Mouse (Mus musculus) CH12.LX (cell line): ENCODE measurements at regions not wholly inside any gene's neighbourhood (a gene's known extent, or its start where the extent isn't known, plus 50 kb on each side); places are given as distances from the start of the nearest gene placed in this dataset.

Experiments
- DNase-seq: peaks from one replicate; pipeline ENCODE4 v3.0.0-alpha.2; 2013; ENCODE audit errors: extremely low read depth
- H3K27ac ChIP-seq: 2 replicates; pipeline ENCODE4 v1.5.1; 2012; ENCODE audit warnings: low read depth, mild to moderate bottlenecking, control low read depth, moderate library complexity; ENCODE audit not compliant: insufficient read depth
- H3K27me3 ChIP-seq: replicated peaks from 2 replicates; pipeline ENCODE3; 2012; ENCODE audit warnings: inconsistent platforms
- H3K36me3 ChIP-seq, 2 experiments: replicated peaks in 1 of 2; 2 replicates each; pipeline versions ENCODE3 to v1.6.1; 2012; ENCODE audit warnings: inconsistent platforms in 1 of 2, low read length in 1 of 2, mild to moderate bottlenecking in 1 of 2, mixed read lengths in 1 of 2, moderate library complexity in 1 of 2; ENCODE audit not compliant: control insufficient read depth in 1 of 2, insufficient read depth in 1 of 2
- H3K4me1 ChIP-seq, 2 experiments: 2 replicates each; pipeline ENCODE4 v1.6.1; 2012; ENCODE audit warnings: inconsistent platforms in 1 of 2, moderate library complexity in 1 of 2; ENCODE audit not compliant: insufficient read depth in 2 of 2, control insufficient read depth in 1 of 2
- H3K4me2 ChIP-seq: 2 replicates; pipeline ENCODE4 v1.6.1; 2012; ENCODE audit warnings: low read depth, mild to moderate bottlenecking, control low read depth; ENCODE audit not compliant: poor library complexity, insufficient read depth, severe bottlenecking
- H3K4me3 ChIP-seq, 3 experiments: fragments of 150-350 bp in 1 of 3; sonication (generic) in 1 of 3; replicated peaks in 1 of 3; 2 replicates each; pipeline versions ENCODE3 to v1.5.1; 2011 to 2012; ENCODE audit warnings: low read depth in 2 of 3, low read length in 2 of 3, mild to moderate bottlenecking in 2 of 3, moderate library complexity in 2 of 3, control low read depth in 1 of 3, improper control_type of control experiment in 1 of 3, inconsistent platforms in 1 of 3, mixed read lengths in 1 of 3; ENCODE audit not compliant: poor library complexity in 1 of 3
- H3K79me2 ChIP-seq: replicated peaks from 2 replicates; pipeline ENCODE4 v1.6.1; 2012; ENCODE audit warnings: mild to moderate bottlenecking, moderate library complexity; ENCODE audit not compliant: control insufficient read depth, poor library complexity, insufficient read depth, severe bottlenecking; ENCODE audit errors: extremely low read depth
- H3K9ac ChIP-seq: 2 replicates; pipeline ENCODE4 v1.6.1; 2012; ENCODE audit warnings: low read depth, mild to moderate bottlenecking, control low read depth, moderate library complexity; ENCODE audit not compliant: insufficient read depth
- H3K9me3 ChIP-seq: replicated peaks from 2 replicates; pipeline ENCODE3; 2012; ENCODE audit warnings: low read length, inconsistent platforms, mixed read lengths
- BHLHE40 ChIP-seq: IDR thresholded peaks from 2 replicates; pipeline ENCODE4 v1.6.1; 2011; ENCODE audit warnings: mild to moderate bottlenecking, low read depth, low read length, improper control_type of control experiment
- CHD2 ChIP-seq: IDR thresholded peaks from 2 replicates; pipeline ENCODE4 v1.6.1; 2011; ENCODE audit warnings: low read length, improper control_type of control experiment
- CTCF ChIP-seq, 2 experiments: IDR thresholded peaks in 1 of 2; conservative IDR thresholded peaks in 1 of 2; 2 replicates each; pipeline ENCODE4 v1.5.1; 2011 to 2012; ENCODE audit warnings: low read depth in 2 of 2, low read length in 2 of 2, improper control_type of control experiment in 1 of 2, inconsistent platforms in 1 of 2, mild to moderate bottlenecking in 1 of 2, moderate library complexity in 1 of 2
- E2F4 ChIP-seq: IDR thresholded peaks from 2 replicates; pipeline ENCODE4 v1.6.1; 2011; ENCODE audit warnings: low read depth, low read length, improper control_type of control experiment; ENCODE audit not compliant: insufficient replicate concordance
- ELF1 ChIP-seq: IDR thresholded peaks from 2 replicates; pipeline ENCODE4 v1.6.1; 2014; ENCODE audit warnings: low read depth, mild to moderate bottlenecking, inconsistent platforms, low read length, improper control_type of control experiment
- EP300 ChIP-seq: IDR thresholded peaks from 2 replicates; pipeline ENCODE4 v1.6.1; 2011; ENCODE audit warnings: low read length, improper control_type of control experiment
- ETS1 ChIP-seq: conservative IDR thresholded peaks from 2 replicates; pipeline ENCODE4 v1.6.1; 2012; ENCODE audit warnings: low read depth, mild to moderate bottlenecking, inconsistent platforms, low read length, improper control_type of control experiment, moderate library complexity
- HCFC1 ChIP-seq: IDR thresholded peaks from 2 replicates; pipeline ENCODE4 v1.6.1; 2012; ENCODE audit warnings: low read depth, mild to moderate bottlenecking, inconsistent platforms, low read length, improper control_type of control experiment
- JUN ChIP-seq: IDR thresholded peaks from 2 replicates; pipeline ENCODE4 v1.6.1; 2011; ENCODE audit warnings: low read depth, mild to moderate bottlenecking, low read length, improper control_type of control experiment, moderate library complexity; ENCODE audit not compliant: insufficient read depth
- JUND ChIP-seq: conservative IDR thresholded peaks from 2 replicates; pipeline ENCODE4 v1.6.1; 2011; ENCODE audit warnings: low read depth, low read length, improper control_type of control experiment
- MAX ChIP-seq: IDR thresholded peaks from 2 replicates; pipeline ENCODE4 v1.6.1; 2011; ENCODE audit warnings: low read length, improper control_type of control experiment
- MEF2A ChIP-seq: IDR thresholded peaks from 2 replicates; pipeline ENCODE4 v1.6.1; 2014; ENCODE audit warnings: low read depth, mild to moderate bottlenecking, inconsistent platforms, low read length, improper control_type of control experiment, borderline replicate concordance
- MXI1 ChIP-seq: IDR thresholded peaks from 2 replicates; pipeline ENCODE4 v1.6.1; 2011; ENCODE audit warnings: mild to moderate bottlenecking, low read depth, low read length, improper control_type of control experiment
- MYC ChIP-seq: IDR thresholded peaks from 2 replicates; pipeline ENCODE4 v1.6.1; 2011; ENCODE audit warnings: low read depth, mild to moderate bottlenecking, improper control_type of control experiment, low read length
- NELFE ChIP-seq: IDR thresholded peaks from 2 replicates; pipeline ENCODE4 v1.6.1; 2011; ENCODE audit warnings: low read depth, low read length, improper control_type of control experiment
- PAX5 ChIP-seq: IDR thresholded peaks from 2 replicates; pipeline ENCODE4 v1.6.1; 2012; ENCODE audit warnings: low read length, inconsistent platforms, mixed read lengths
- POLR2A ChIP-seq: IDR thresholded peaks from 2 replicates; pipeline ENCODE4 v1.6.1; 2011; ENCODE audit warnings: low read depth, mild to moderate bottlenecking, improper control_type of control experiment, low read length
- RAD21 ChIP-seq: IDR thresholded peaks from 2 replicates; pipeline ENCODE4 v1.6.1; 2011; ENCODE audit warnings: low read depth, mild to moderate bottlenecking, low read length, improper control_type of control experiment, moderate library complexity
- RCOR1 ChIP-seq: conservative IDR thresholded peaks from 2 replicates; pipeline ENCODE4 v1.6.1; 2012; ENCODE audit warnings: low read depth, mild to moderate bottlenecking, inconsistent platforms, low read length, improper control_type of control experiment
- SMC3 ChIP-seq: IDR thresholded peaks from 2 replicates; pipeline ENCODE4 v1.6.1; 2011; ENCODE audit warnings: low read depth, low read length, improper control_type of control experiment
- TCF12 ChIP-seq: IDR thresholded peaks from 2 replicates; pipeline ENCODE4 v1.6.1; 2014; ENCODE audit warnings: low read depth, mild to moderate bottlenecking, inconsistent platforms, low read length, improper control_type of control experiment
- UBTF ChIP-seq: IDR thresholded peaks from 2 replicates; pipeline ENCODE4 v1.6.1; 2012; ENCODE audit warnings: low read depth, mild to moderate bottlenecking, inconsistent platforms, low read length, improper control_type of control experiment, moderate library complexity
- USF1 ChIP-seq: IDR thresholded peaks from 2 replicates; pipeline ENCODE4 v1.6.1; 2014; ENCODE audit warnings: low read depth, mild to moderate bottlenecking, inconsistent platforms, low read length, improper control_type of control experiment
- USF2 ChIP-seq: conservative IDR thresholded peaks from 2 replicates; pipeline ENCODE4 v1.6.1; 2011; ENCODE audit warnings: low read depth, low read length, improper control_type of control experiment
- ZC3H11A ChIP-seq: IDR thresholded peaks from 2 replicates; pipeline ENCODE4 v1.6.1; 2012; ENCODE audit warnings: low read depth, mild to moderate bottlenecking, inconsistent platforms, low read length, improper control_type of control experiment
- ZKSCAN1 ChIP-seq: IDR thresholded peaks from 2 replicates; pipeline ENCODE4 v1.6.1; 2012; ENCODE audit warnings: low read depth, inconsistent platforms, low read length, improper control_type of control experiment, borderline replicate concordance
- ZMIZ1 ChIP-seq: IDR thresholded peaks from 2 replicates; pipeline ENCODE4 v1.6.1; 2012; ENCODE audit warnings: low read depth, mild to moderate bottlenecking, inconsistent platforms, low read length, improper control_type of control experiment
- ZNF384 ChIP-seq: IDR thresholded peaks from 2 replicates; pipeline ENCODE4 v1.6.1; 2012; ENCODE audit warnings: low read depth, low read length, improper control_type of control experiment, inconsistent platforms
- dilution Hi-C: fragments of 300-500 bp; cut with MboI; formaldehyde crosslinking; loops from 2 replicates; pipeline ENCODE4 v1.14.3; 2020; ENCODE audit warnings: low sequenced_read_pairs; ENCODE audit not compliant: extremely low pct_unique_long_range_greater_than_20kb, extremely low pct_ligation_motif_present
- in situ Hi-C: fragments of 300-500 bp; cut with MboI; formaldehyde crosslinking; loops from 3 replicates; pipeline ENCODE4 v1.14.3; 2019; ENCODE audit warnings: low sequenced_read_pairs, low pct_ligation_motif_present, low pct_unique_long_range_greater_than_20kb, mixed read lengths

- TF ChIP-seq MXI1, result peak; percentile 36; the same call in 1 of the 2 replicates
- peak; percentile 99 for TF ChIP-seq ETS1
- TF ChIP-seq RCOR1, result peak; percentile 53; the same call in 1 of the 2 replicates
- no peak; the same call in 1 of the 2 replicates for TF ChIP-seq SMC3
- TF ChIP-seq MAX, result 0 out of 2 replicates have a peak, but pooled peaks have one; percentile 52
- TF ChIP-seq TCF12, result peak; percentile 92
- TF ChIP-seq POLR2A, result 0 out of 2 replicates have a peak, but pooled peaks have one; percentile 10
- TF ChIP-seq JUN, result peak; percentile 99
- TF ChIP-seq USF1, result no peak
- TF ChIP-seq, all 38 proteins: peak for 20
Observed at GRCm38 (mm10) chr1:150251876-150252275, 67.3 kb upstream of the Pdc start (continued).

DNA sequence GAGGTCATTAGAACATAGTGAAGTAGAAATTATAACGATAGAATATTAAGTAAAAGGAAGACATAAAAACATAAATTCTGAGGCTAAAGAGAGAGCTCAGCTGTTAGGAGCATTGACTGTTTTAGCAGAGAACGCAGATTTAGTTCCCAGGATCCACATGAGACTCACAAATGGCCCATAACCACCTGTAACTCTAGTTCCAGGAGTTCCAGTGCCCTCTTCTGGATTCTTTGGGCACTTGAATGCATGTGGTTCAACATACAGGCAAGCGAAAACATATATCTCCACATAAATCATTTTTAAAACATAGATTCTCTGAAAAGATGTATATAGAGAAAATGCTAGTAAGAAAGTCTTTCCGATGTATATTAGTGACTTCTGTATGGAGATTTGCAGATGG is 61.6 kb upstream of the Pdc start:
- DNase-seq, result peak; percentile 40
- in situ Hi-C loops (loop anchor here (10.0 to 25.0 kb wide), 2 partner anchors 145 to 423 kb away; partner anchors contain the start of gene Ptgs2), dilution Hi-C loops (no loop called here)
- TF ChIP-seq MYC, result peak; percentile 54; the same call in 1 of the 2 replicates
- no peak for TF ChIP-seq EP300
- peak; percentile 59; the same call in 1 of the 2 replicates for TF ChIP-seq ZC3H11A
- peak in 1 of 2 experiments; percentile 79; a peak in 2 of 4 replicates for TF ChIP-seq CTCF (conservative IDR thresholded peaks at IDR 0.05 in 1 of 2, IDR thresholded peaks at IDR 0.05 in 1 of 2; ENCODE audit: low read depth in 2 of 2, low read length in 2 of 2)
- no peak for TF ChIP-seq ZNF384
- peak; percentile 90 for TF ChIP-seq RAD21
- no peak for TF ChIP-seq NELFE
- TF ChIP-seq BHLHE40, result no peak
- TF ChIP-seq SMC3, result peak; percentile 84
- no peak for TF ChIP-seq ZKSCAN1
- Histone ChIP-seq H3K79me2 (no peaks in the 10 kb centered on the region), H3K9me3 (no peaks in the 10 kb centered on the region), H3K4me1 (peaks cover 4 to 5% of the 10 kb centered on the region in 2 experiments; a peak in 2 of 4 replicates), H3K36me3 (no peaks in the 10 kb centered on the region), H3K4me3 (no peak overlapping the region), H3K9ac (no peak overlapping the region), H3K4me2 (no peak overlapping the region), H3K27me3 (no peaks in the 10 kb centered on the region), H3K27ac (no peak overlapping the region)

DNA sequence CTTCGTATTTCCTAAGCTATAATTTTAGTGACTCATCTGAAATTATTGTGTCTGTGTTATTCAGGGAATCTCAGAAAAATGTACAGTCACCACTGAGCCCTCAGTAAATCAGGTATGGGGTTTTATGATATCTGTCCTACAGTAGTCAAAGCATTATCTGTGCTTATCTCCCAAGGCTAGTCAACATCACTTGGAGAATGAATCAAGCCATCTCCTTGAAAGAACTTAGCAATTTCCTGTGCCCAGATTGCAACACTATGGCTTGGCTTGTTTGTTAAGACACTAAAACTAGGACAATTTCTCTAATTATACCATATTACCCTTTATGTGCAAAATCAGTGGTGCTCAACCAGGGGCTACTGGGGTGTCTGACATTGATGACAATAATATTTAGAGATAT is 58.9 kb upstream of the Pdc start:
- dilution Hi-C loops, result no loop called here
- no peaks in the 10 kb centered on the region for H3K36me3 ChIP-seq
- TF ChIP-seq USF2 (no peak), BHLHE40 (no peak), MAX (no peak), MXI1 (no peak), ZMIZ1 (no peak), CHD2 (no peak), MEF2A (no peak), UBTF (no peak), E2F4 (no peak), HCFC1 (no peak), ELF1 (no peak), JUN (no peak), PAX5 (no peak), JUND (no peak)
- TF ChIP-seq, all 38 proteins: peak for 0

More for the DNA sequence above, 58.9 kb upstream of the Pdc start:
- Histone ChIP-seq H3K4me3 (no peak overlapping the region), H3K79me2 (no peaks in the 10 kb centered on the region), H3K4me2 (no peak overlapping the region), H3K9me3 (no peaks in the 10 kb centered on the region), H3K27me3 (no peaks in the 10 kb centered on the region), H3K9ac (no peak overlapping the region), H3K27ac (no peak overlapping the region), H3K4me1 (no peaks in the 10 kb centered on the region)
- in situ Hi-C loops, result loop anchor here (25.0 kb wide), 1 partner anchor 148 kb away; the partner anchor contains the start of gene Ptgs2
- no peak for DNase-seq
